Mouse (Mus musculus) limb, embryonic 14.5 days (tissue): ENCODE results near the gene Prpf4b. TPM values are rescaled to one million over a fixed set of nuclear protein-coding genes. Genes with fewer than 3 reads are reported as not detected.
A peak's percentile ranks its signal among the peaks of the same experiment; 100 is the strongest.
"Not testable (repeated sequence)": the region's sequence is repeated elsewhere in the genome, so short reads cannot be mapped to it uniquely, and the experiment has no call there.

Experiments used
- ATAC-seq: fragments of 200-750 bp; cut with Nextera tagmentation; 2 replicates; pipeline ENCODE4 v1.8.0; 2017; ENCODE audit warnings: low read depth, moderate number of reproducible peaks, moderate TSS enrichment; ENCODE audit not compliant: low FRiP score
- DNase-seq: peaks from one replicate; pipeline ENCODE4 v3.0.0-alpha.2; 2015; ENCODE audit warnings: low spot score
- H3K27ac ChIP-seq: fragments of 300-500 bp; sonication (generic); replicated peaks from 2 replicates; pipeline ENCODE4 v1.5.1; 2014; ENCODE audit warnings: low read depth, mild to moderate bottlenecking, low read length, moderate library complexity, mixed read lengths
- H3K27me3 ChIP-seq: fragments of 300-500 bp; sonication (generic); 2 replicates; pipeline ENCODE4 v1.6.1; 2014; ENCODE audit warnings: low read length, mixed read lengths; ENCODE audit not compliant: control insufficient read depth, insufficient read depth
- H3K36me3 ChIP-seq: fragments of 300-500 bp; sonication (generic); 2 replicates; pipeline ENCODE4 v1.6.1; 2014; ENCODE audit warnings: mild to moderate bottlenecking, low read length, moderate library complexity, mixed read lengths; ENCODE audit not compliant: control insufficient read depth, insufficient read depth
- H3K4me1 ChIP-seq: fragments of 300-500 bp; sonication (generic); 2 replicates; pipeline ENCODE4 v1.6.1; 2014; ENCODE audit warnings: antibody characterized with exemption, low read length, mixed read lengths; ENCODE audit not compliant: control insufficient read depth, insufficient read depth
- H3K4me2 ChIP-seq: fragments of 300-500 bp; sonication (generic); replicated peaks from 2 replicates; pipeline ENCODE4 v1.6.1; 2014; ENCODE audit warnings: low read depth, mild to moderate bottlenecking, low read length, moderate library complexity; ENCODE audit not compliant: severe bottlenecking
- H3K4me3 ChIP-seq: fragments of 300-500 bp; sonication (generic); replicated peaks from 2 replicates; pipeline ENCODE4 v1.5.1; 2014; ENCODE audit warnings: low read length
- H3K9ac ChIP-seq: fragments of 300-500 bp; sonication (generic); 2 replicates; pipeline ENCODE4 v1.6.1; 2014; ENCODE audit warnings: mild to moderate bottlenecking, low read depth, low read length, moderate library complexity; ENCODE audit not compliant: severe bottlenecking
- H3K9me3 ChIP-seq: fragments of 300-500 bp; sonication (generic); 2 replicates; pipeline ENCODE4 v1.6.1; 2016; ENCODE audit warnings: low read length; ENCODE audit not compliant: control insufficient read depth
- POLR2A ChIP-seq: fragments of 200-500 bp; IDR thresholded peaks from 2 replicates; pipeline ENCODE4 v1.8.0; 2012; ENCODE audit warnings: inconsistent platforms, mild to moderate bottlenecking, moderate library complexity, borderline replicate concordance; ENCODE audit not compliant: insufficient read depth, insufficient read length; ENCODE audit errors: extremely low read depth
- WGBS: fragments of 180-500 bp; shearing (Covaris S2); extraction: QIAGEN DNeasy Blood & Tissue Kit; methylation state at CpG from one replicate; pipeline ENCODE4 v1.1.7; 2014; 5-methylcytosine and 5-hydroxymethylcytosine counted together
- polyA plus RNA-seq, 2 experiments: library from polyadenylated mRNA; depleted of rRNA in 1 of 2; stranded (reverse) in 1 of 2; unstranded in 1 of 2; fragments of >200 nt; fragmentation: Nextera tagmentation in 1 of 2; extraction: Ambion mirVana in 1 of 2; gene quantifications; 2 replicates each; pipeline versions ENCODE4 v1.2.1 to v1.2.3; 2012 to 2014

Gene Prpf4b
- polyA plus RNA-seq, 2 experiments = 81.1 to 155 TPM

- Histone ChIP-seq H3K4me2 (peak overlapping the region; percentile 76), H3K27ac (peak overlapping the region; percentile 98), H3K4me1 (peaks cover 10% of the 10 kb centered on the region), H3K4me3 (peak overlapping the region; percentile 99), H3K9ac (peak overlapping the region; percentile 61), H3K9me3 (no peaks in the 10 kb centered on the region), H3K36me3 (no peaks in the 10 kb centered on the region), H3K27me3 (no peaks in the 10 kb centered on the region)
- ATAC-seq (peak; percentile 93), DNase-seq (peak; percentile 99)
- TF ChIP-seq POLR2A = peak; percentile 71; the same call in 1 of the 2 replicates
- WGBS = 1% methylated on average over 45 of the region's 45 CpGs
Observed at GRCm38 (mm10) chr13:34873801-34874681, 1.1 kb upstream of the Prpf4b start.

GRCm38 (mm10) chr13:34874736-34875135 is 366 bp upstream of the Prpf4b start:
- Histone ChIP-seq H3K9ac (peak overlapping the region; percentile 96; the same call in 1 of the 2 replicates), H3K4me1 (peaks cover 10% of the 10 kb centered on the region), H3K4me3 (peak overlapping the region; percentile 99), H3K4me2 (peak overlapping the region; percentile 76), H3K27ac (peak overlapping the region; percentile 98)
- 17% methylated on average over 13 of the region's 13 CpGs for WGBS
- not testable (repeated sequence) for H3K27me3 ChIP-seq, H3K36me3 ChIP-seq, ATAC-seq, H3K9me3 ChIP-seq, DNase-seq

GRCm38 (mm10) chr13:34875741-34876445 is 791 bp downstream of the Prpf4b start:
- Histone ChIP-seq H3K9me3 (no peaks in the 10 kb centered on the region), H3K36me3 (0 out of 2 replicates have a peak, but pooled peaks cover under 1% of the 10 kb centered on the region), H3K27me3 (no peaks in the 10 kb centered on the region), H3K4me2 (peak overlapping the region; percentile 76), H3K27ac (peak overlapping the region; percentile 98), H3K9ac (peak overlapping the region; percentile 96), H3K4me3 (peak overlapping the region; percentile 99), H3K4me1 (peaks cover 10% of the 10 kb centered on the region)
- DNase-seq (peak; percentile 34), ATAC-seq (peak; percentile 23)
- whole genome bisulfite sequencing = 1% methylated on average over 29 of the region's 50 CpGs
- TF ChIP-seq POLR2A = no peak

GRCm38 (mm10) chr13:34876481-34876880 is 1.4 kb downstream of the Prpf4b start:
- H3K4me3 ChIP-seq = peak overlapping the region; percentile 99
- no peaks in the 10 kb centered on the region for H3K9me3 ChIP-seq
- H3K27ac ChIP-seq = no peak overlapping the region
- H3K27me3 ChIP-seq = no peaks in the 10 kb centered on the region
- H3K36me3 ChIP-seq = 0 out of 2 replicates have a peak, but pooled peaks cover 5% of the 10 kb centered on the region
- WGBS = 16% methylated on average over 3 of the region's 3 CpGs
- ATAC-seq = no peak
- H3K4me2 ChIP-seq = peak overlapping the region; percentile 76
- peak overlapping the region; percentile 96 for H3K9ac ChIP-seq
- TF ChIP-seq POLR2A = no peak
- no peak for DNase-seq
- peaks cover 10% of the 10 kb centered on the region for H3K4me1 ChIP-seq

- no peaks in the 10 kb centered on the region for H3K4me1 ChIP-seq
- no peak overlapping the region for H3K9ac ChIP-seq
- H3K36me3 ChIP-seq = peaks cover 92% of the 10 kb centered on the region
- no peak overlapping the region for H3K27ac ChIP-seq
- H3K27me3 ChIP-seq = no peaks in the 10 kb centered on the region
- H3K4me3 ChIP-seq = no peak overlapping the region
- H3K9me3 ChIP-seq = no peaks in the 10 kb centered on the region
- DNase-seq (no peak), ATAC-seq (no peak)
- no peak for TF ChIP-seq POLR2A
- WGBS = 96% methylated on average over 1 of the region's 1 CpGs
- H3K4me2 ChIP-seq = no peak overlapping the region
Observed at GRCm38 (mm10) chr13:34892871-34893270, 17.8 kb downstream of the Prpf4b start.
